Mouse (Mus musculus) cerebellum, adult (tissue): ENCODE data around the gene Gsk3a.

ENCODE experiments used
- ATAC-seq: cut with Nextera tagmentation; 2 replicates; pipeline ENCODE4 v1.9.2; 2017; ENCODE audit warnings: mild to moderate bottlenecking, moderate library complexity, mixed read lengths; ENCODE audit not compliant: insufficient number of reproducible peaks, low FRiP score, low TSS enrichment

Gene Gsk3a

DNA sequence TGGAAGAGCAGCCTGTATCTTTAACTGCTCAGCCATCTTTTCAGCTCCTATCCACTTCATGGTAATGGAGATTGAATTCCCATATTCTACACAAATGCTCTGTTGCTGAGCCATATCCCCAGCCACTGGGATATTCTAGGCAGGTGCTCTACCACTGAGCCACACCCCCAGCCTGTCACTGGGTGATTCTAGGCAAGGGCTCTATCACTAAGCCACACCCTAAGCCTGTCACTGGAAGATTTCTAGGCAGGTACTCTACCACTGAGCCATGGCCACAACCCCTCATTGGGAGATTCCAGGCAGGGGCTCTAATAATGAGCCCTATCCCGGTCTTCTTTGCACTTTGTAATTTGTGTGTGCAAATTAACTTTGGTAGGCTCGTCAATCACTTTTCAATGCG lies 42.5 kb downstream of the Gsk3a start:
- no peak for ATAC-seq

DNA sequence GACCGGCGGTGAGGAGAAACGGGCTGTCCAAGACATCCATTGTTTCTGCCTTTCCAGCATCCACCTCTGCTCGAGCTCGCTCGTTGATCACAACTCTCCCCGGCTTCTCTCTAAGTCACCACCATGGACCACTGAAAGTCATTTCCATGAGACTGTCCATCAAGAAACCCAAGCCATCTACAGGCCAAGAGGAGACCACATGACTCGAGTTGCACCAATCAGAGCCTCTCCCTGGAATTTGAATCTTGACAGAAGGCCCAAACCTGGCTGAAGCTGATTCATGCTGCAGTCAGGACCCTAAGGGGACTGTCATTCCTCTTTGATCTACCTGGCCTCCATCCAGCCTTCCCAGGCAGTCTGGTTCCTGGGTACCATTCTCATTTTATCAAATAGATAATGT lies 45.5 kb downstream of the Gsk3a start:
- no peak for ATAC-seq

DNA sequence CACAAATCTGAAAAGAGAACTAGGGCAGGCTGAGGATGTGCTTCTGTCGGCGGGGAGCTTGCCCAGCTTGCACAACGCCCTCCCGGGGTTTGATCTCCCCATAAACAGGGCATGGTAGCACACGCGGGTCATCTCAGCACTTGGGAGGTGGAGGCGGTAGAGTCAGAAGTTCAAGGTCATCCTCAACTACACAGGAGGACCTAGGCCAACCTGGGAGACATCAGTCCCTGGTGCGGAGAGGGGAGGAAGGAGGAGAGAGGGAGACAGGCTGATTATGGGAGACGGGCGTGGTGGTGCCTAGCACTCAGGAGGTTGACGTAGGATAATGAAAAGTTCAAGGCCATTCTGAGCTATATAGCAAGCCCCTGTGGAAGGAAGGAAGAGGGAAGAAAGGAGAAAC lies 46.8 kb downstream of the Gsk3a start:
- no peak for ATAC-seq

DNA sequence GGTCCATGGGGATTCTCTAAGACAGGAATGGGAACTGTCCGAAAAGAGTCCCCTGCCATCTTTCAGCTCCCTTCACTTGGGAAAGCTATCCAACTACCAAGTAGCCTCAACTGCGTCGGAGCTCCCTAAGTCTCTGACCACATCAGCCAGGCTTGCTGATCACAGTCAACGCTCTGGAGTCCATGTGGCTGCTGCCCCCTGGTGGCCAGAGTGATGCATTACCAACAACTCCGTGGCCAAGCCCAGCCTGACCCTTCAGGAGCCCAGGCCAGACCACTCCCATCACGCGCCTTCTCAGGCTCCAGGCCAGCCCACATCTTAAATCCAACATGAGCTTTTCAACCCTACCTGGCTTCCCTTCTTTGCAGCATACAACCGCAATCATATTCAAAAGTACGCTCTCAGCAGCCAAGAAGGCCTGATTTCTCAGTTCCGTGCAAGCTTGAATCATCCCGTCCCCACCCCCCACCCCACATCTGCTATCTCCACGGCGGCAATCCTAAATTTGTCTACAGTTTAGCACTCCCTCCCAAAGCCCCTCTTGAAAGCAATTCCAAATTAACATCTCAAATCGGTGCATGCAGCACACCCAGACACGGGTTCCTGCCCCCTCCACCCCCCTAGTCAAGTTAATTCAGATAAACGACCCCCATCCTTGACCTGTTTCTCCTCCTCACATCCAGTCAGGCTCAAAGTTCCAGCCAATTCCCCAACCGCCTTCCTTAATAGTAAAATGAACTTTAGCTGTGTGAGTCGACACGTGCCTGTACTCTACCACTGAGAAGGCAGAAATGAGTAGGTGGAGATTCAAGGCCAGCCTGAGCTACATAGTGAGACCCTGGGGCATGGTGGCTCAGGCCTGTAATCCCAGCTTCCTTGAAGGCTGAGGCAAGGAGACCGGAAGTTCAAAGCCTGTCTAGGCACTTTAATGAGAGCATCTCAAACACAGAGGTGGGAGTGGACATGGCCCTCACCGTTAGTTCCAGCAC lies 49.7 kb downstream of the Gsk3a start:
- ATAC-seq = peak; percentile 68; the same call in 1 of the 2 replicates

DNA sequence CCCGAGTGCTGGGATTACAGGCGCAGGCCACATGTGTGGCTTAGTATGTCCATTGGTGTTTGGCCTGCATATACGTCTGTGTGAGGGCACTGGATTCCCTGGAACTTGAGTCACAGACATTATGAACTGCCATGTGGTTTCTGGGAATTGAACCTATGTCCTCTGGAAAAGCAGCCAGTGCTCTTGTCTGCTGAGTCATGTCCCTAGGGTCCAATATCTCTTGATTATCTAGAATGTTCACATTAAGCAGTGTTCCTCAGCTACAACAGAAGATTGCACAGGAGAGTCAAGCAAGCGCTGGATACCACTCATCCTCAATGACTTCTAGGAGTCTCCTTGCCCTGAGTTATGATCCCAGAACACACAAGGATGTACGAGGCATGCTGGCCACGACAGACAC lies 53.6 kb downstream of the Gsk3a start:
- ATAC-seq = no peak

DNA sequence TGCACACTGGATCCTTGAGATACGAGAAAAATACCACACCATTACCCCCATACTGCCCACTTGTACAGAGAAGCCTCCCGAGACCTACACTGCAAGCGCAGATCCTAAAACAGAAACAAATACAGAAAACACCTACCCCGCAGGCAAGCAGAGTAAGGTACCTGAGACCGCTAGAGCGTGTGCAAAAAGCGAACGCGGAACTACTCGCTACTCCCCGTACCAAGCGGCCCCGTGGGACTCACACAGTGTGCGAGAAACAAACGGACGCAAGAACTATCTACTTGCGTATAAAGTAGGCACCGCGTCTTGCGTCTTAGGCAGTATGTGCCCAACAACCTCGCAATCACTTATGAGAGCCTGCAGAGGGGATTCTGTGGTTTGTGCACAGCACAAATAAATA lies 55.8 kb downstream of the Gsk3a start:
- no peak for ATAC-seq

DNA sequence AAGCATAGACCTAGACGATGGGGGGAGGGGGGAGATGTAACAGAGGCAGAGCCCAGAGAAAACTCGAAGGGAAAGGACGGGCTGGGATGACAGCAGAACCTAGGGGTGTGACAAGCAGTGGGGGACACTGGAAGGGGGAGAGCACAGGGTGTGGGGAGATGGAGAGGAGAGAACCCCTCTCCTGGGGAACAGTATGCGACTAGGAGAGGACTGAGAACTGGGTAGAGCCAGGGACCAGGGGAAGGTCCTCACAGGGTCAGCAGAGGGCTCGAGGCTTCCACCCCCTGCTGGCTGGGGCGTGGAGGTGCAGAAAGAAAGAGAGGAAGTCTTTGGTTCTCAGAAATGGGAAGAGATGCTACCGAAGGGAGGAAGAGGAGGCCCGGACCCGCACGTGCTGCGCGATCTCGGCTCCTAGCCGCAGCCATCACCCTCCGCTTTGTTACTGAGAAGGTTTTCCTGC lies 56.3 kb downstream of the Gsk3a start:
- ATAC-seq = no peak

DNA sequence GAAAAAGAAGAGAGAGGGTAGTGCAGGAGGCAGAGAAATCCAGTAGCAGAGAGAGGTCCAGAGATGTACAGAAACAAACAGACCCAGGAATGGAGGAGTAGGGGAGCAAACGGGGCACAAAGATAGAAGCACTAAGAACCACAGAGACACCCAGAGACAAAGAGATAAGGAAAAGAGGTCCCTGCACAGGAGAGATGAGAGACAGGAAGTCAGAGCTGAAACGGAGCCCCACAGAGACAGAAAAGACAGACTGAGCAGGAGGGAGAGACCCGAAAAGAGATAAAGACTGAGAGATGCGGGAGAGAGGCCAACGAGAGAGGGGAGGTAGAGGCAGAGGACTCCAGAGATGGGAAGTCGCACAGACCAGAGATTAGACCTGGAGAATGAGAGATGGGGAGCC lies 57.1 kb downstream of the Gsk3a start:
- no peak for ATAC-seq

DNA sequence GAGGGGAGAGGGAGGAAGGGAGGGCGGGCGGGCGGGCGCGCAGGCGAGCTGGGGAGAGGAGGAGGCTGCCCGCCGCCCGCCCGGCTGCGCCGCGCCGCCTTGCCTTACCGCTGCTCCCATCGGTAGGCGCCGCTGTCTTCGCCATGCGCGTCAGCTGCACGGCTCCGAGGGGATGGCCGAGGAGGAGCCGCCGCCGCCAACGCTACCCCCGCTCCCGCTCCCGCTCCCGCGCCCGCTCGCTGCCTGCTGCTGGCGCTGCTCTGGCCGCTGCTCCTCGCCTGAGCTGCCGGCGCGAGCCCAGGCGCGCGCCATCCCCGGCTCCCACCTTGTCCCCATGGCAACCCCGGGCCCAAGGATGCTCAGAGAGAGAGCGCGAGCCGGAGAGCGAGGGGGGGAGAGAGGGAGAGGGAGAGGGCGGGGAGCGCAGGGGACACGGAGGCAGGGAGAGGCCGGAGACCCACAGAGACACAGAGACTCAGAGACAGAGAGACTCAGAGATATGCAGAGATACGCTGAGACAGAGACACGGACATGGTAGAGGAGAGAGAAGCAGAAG lies 58.0 kb downstream of the Gsk3a start, which contains the start of gene Pou2f2:
Gene Pou2f2 (minus strand): TSS at position 121 of the 556 bp plus-strand sequence.
- ATAC-seq = peak; percentile 88

DNA sequence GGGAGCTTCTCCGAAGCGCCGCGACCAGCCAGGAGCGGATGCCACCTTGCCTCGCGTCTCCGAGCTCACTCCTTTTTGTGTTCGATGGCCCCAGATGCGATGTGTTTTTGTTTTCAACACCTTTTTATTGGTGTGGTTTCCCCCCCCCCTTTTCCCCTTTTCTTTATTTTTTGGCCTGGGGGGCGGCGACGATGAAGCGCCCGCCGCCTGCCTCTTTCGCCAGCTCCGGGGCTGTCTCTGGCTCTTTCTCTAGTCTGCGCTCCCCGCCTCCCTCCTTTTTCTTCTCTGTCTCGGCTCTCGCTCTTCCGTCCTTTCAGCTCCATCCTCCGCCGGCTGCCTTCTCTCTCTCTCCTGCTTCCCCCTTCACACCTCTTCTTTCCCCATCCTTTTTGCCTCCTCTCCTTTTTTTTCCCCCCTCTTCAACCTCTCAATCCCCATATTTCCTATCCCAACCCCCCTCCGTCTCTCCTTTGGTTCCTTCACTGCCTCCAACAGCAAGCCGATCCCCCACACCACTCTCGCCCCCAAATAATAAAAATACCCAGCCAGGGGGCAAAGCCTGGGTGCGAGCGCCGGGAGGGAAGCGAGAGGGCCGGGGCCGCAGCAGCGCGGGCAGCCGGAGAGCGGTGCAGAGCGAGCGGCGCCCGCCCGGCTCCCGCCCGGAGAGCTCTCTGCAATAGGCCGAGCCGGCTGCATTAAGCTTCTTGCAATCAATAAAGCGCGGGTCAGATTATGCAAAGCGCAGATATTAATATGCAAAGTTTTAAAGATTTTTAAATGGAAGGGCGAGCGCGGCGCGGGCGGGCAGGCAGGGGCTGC lies 58.7 kb downstream of the Gsk3a start:
- 0 out of 2 replicates have a peak, but pooled peaks have one; percentile 22 for ATAC-seq

DNA sequence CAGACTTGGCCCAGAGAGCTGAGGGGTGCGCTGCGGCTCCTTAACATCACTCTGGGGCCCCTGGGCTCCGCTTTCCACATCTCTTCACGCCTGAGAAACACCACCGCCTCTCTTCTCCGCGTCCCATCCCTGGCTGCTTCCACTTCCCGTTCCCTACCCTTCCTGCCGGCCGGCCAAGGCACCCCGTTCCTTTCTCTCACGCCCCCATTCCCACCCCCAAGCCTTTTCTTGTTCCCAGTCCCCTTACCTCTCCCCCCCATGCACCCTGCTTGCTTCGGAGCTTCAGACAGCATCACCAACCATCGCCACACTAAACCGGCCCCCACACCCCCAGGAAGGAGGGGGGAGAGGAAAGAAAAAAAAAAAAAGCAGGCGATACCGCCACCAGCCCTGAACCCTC lies 59.3 kb downstream of the Gsk3a start:
- ATAC-seq = no peak
